Mouse (Mus musculus): Measurements from ENCODE around the gene Fam189a2. TPM values are rescaled to one million over a fixed set of nuclear protein-coding genes. Genes with fewer than 3 reads are reported as not detected.

The Fam189a2 gene
- polyA plus RNA-seq, 1 experiment from 2014 or later: 0.95 TPM

DNA sequence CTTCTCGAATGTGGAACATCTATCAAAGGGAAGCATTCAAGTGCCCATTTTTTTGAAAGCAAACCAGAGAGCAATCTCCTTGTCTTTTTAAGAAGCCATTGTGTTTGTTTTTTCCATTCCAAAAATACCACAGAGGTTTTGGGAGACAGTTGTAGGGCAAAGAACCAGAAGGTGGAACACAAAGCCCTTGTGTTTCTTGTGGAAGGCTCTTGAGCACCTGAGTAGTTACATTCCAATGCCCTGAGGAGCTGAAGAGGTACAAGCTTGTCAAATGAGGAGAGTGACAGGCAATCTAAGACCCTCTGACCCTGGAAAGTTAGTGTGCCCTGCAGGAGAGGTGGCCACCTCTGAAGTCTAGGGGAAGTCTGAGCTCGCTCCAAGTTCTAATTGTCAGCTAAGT is 19.7 kb upstream of the Fam189a2 start:
- Histone ChIP-seq H3K4me2 (no peak overlapping the region), H3K27ac (no peak overlapping the region), H3K36me3 (no peaks in the 10 kb centered on the region), H3K9ac (no peak overlapping the region), H3K4me3 (no peak overlapping the region), H3K9me3 (no peaks in the 10 kb centered on the region), H3K27me3 (no peaks in the 10 kb centered on the region), H3K4me1 (peaks cover 4% of the 10 kb centered on the region; the same call in 1 of the 2 replicates)
- WGBS: 52% methylated on average over 2 of the region's 2 CpGs
- no peak for ATAC-seq (ENCODE audit: insufficient number of reproducible peaks, low FRiP score, low TSS enrichment, low read depth)

DNA sequence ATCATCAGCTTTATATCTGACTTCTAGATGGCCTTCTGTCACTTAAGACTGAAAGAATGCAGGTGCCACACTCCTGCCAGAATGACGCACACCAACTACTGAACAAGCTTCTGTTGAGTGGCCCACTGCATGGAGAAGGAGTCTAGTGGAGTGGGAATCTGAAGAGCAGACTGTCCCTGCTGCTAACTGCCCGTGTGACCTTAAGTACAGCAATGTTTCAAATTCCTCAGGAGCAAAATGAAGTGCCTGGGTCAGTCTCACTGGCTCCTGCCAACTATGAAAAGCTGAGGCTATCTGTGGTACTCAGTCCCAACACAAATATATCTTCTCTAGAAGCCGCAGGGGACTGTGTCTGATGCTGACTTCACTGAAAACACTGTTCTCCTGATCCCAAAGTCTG is 18.5 kb upstream of the Fam189a2 start:
- Histone ChIP-seq H3K27ac (no peak overlapping the region), H3K4me2 (no peak overlapping the region), H3K27me3 (no peaks in the 10 kb centered on the region), H3K36me3 (no peaks in the 10 kb centered on the region), H3K9ac (no peak overlapping the region), H3K4me1 (peaks cover 2% of the 10 kb centered on the region; the same call in 1 of the 2 replicates), H3K4me3 (no peak overlapping the region), H3K9me3 (no peaks in the 10 kb centered on the region)
- ATAC-seq (ENCODE audit: insufficient number of reproducible peaks, low FRiP score, low TSS enrichment, low read depth): no peak
- WGBS: 82% methylated on average over 3 of the region's 3 CpGs

DNA sequence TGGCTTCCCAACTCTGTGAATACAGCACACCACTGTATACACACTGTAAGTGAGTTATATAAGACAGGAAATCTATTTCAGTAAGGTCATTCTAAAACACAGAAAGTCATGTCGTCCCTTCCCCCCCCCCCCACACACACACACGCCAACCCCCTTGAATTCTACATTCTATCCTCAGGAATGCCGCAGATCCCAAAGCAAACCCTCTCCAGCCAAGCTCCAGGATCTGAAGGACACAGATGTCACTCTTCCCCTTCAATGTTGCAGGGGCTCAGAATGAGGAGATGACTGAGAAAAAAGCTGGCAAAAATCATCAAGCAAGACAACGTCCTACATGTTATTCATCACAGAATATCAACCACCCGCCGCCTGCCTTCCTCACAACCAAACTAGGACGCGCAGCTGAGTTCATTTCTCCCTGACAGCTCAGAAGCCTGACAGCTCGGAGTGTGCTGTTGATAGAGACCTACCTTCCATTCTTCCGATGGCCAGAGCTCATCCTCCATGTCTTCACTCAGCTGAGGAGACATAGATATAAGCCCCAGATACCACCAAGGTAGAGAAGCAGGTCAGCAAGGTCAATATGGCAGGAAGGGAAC is 15.7 kb upstream of the Fam189a2 start:
- H3K9ac ChIP-seq: no peak overlapping the region
- no peak overlapping the region for H3K27ac ChIP-seq
- WGBS: 82% methylated on average over 10 of the region's 10 CpGs
- no peak for ATAC-seq (ENCODE audit: insufficient number of reproducible peaks, low FRiP score, low TSS enrichment, low read depth)
- H3K27me3 ChIP-seq: no peaks in the 10 kb centered on the region
- no peak overlapping the region for H3K4me2 ChIP-seq
- no peaks in the 10 kb centered on the region for H3K4me1 ChIP-seq
- no peaks in the 10 kb centered on the region for H3K36me3 ChIP-seq
- no peak overlapping the region for H3K4me3 ChIP-seq
- H3K9me3 ChIP-seq: no peaks in the 10 kb centered on the region

DNA sequence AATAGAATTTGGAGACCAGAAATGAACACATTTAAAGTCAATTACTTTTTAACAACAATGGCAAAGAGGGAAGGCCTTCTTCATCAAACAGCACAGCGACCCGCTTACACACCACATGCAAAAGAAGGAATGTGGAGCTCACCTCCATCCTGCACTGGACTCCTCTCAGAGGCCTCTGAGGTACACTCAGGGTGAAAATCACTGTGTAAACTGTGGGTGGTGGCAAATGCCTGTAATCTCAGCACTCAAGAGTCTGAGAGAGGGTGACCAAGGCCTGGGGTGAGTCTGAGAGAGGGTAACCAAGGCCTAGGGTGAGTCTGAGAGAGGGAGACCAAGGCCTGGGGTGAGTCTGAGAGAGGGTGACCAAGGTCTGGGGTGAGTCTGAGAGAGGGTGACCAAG is 11.6 kb upstream of the Fam189a2 start:
- H3K4me1 ChIP-seq: no peaks in the 10 kb centered on the region
- H3K9me3 ChIP-seq: no peaks in the 10 kb centered on the region
- H3K4me3 ChIP-seq: no peak overlapping the region
- H3K27ac ChIP-seq: no peak overlapping the region
- WGBS: 92% methylated on average over 2 of the region's 2 CpGs
- no peak overlapping the region for H3K9ac ChIP-seq
- no peaks in the 10 kb centered on the region for H3K36me3 ChIP-seq
- H3K4me2 ChIP-seq: no peak overlapping the region
- ATAC-seq (ENCODE audit: insufficient number of reproducible peaks, low FRiP score, low TSS enrichment, low read depth): no peak
- no peaks in the 10 kb centered on the region for H3K27me3 ChIP-seq

DNA sequence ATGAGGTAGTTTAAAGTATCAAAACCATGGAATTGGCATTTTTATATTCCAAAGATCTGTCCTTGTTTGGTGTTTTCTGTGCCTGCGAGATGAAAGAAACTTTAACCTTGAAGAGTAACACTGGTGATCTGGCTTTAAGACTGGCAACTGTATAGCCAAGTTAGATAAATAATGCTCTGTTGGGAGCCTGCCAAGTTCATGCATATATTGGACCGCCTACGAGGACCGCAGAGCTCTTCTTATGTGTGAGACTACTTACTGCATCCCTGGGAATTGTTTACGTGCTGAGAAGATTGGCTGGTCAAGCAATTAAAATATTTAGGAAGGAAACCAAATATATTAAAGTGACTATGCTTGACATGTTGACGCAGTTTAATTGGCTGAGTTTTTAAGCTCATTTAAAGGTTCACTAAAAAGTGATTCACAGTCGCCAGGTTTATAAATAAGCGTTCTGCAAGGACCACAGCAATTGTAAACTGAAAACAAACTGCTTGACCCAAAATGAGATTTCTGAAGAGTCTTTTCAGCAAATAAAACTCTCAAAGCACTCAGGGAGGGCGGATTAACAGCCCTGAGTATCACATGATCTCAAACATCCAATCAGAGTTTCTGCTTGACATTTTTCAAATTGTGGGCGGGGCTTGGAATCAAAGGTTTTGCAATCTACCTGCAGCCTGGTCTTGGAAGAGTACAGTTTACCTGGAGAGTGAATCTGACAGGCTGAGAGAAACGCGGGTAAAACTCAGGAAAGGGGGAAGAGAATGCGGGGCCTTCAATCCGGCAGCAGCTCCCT is 8.4 kb upstream of the Fam189a2 start:
- Histone ChIP-seq H3K4me2 (no peak overlapping the region), H3K4me3 (no peak overlapping the region), H3K27me3 (no peaks in the 10 kb centered on the region), H3K9ac (no peak overlapping the region), H3K27ac (no peak overlapping the region), H3K9me3 (no peaks in the 10 kb centered on the region), H3K36me3 (no peaks in the 10 kb centered on the region), H3K4me1 (no peaks in the 10 kb centered on the region)
- whole genome bisulfite sequencing: 54% methylated on average over 14 of the region's 14 CpGs
- ATAC-seq (ENCODE audit: insufficient number of reproducible peaks, low FRiP score, low TSS enrichment, low read depth): no peak

DNA sequence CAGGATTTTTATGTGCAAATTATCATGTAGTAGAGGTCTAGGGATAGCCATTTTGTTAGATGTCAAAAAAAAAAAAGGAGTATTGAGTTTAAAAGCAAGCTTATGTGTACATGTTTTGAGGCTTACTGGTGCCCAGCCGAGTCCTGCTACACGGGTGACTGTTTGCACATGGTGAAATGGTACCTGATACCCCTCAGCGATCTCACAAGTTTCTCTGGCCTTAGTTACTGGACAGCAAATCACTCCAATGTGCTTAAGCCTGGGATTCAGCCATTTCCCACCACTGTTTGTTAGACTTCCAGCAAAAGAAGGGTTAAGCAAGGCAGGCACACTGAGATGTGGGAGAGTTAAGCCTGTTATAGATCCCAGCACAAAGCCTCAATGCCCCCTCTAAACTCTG is 3.5 kb upstream of the Fam189a2 start:
- Histone ChIP-seq H3K27ac (no peak overlapping the region), H3K4me2 (no peak overlapping the region), H3K4me1 (peaks cover 16% of the 10 kb centered on the region), H3K9me3 (no peaks in the 10 kb centered on the region), H3K27me3 (peaks cover 37% of the 10 kb centered on the region), H3K4me3 (no peak overlapping the region), H3K36me3 (no peaks in the 10 kb centered on the region), H3K9ac (no peak overlapping the region)
- WGBS: 59% methylated on average over 3 of the region's 3 CpGs
- no peak for ATAC-seq (ENCODE audit: insufficient number of reproducible peaks, low FRiP score, low TSS enrichment, low read depth)

DNA sequence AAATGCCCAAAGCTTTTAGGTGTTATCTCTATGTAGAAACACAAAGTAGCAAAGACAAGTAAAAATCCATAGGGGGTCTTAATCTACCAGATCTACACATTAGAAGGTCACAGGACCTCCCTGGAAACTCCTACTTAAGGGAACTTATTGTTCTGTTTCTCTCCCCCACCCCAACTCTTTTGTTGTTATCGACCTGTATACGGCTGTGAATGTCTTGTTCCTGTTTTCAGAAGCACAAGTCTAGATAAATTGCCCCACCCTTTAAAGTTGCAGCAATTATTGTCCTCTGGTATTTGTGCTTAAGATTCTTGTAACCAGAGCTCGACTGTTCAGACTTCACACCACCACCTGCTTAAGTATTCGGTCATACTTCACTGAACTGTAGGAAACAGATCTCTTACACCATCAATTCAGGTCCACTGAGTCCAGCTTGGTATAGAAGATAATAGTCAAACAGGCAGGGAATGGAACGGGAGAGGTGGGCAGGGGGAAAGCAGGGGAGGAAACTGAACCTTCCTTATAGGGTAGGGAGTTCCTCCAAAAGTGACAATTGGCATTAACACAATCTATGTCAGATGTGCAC is 1.9 kb upstream of the Fam189a2 start:
- H3K36me3 ChIP-seq: no peaks in the 10 kb centered on the region
- WGBS: 56% methylated on average over 5 of the region's 5 CpGs

DNA sequence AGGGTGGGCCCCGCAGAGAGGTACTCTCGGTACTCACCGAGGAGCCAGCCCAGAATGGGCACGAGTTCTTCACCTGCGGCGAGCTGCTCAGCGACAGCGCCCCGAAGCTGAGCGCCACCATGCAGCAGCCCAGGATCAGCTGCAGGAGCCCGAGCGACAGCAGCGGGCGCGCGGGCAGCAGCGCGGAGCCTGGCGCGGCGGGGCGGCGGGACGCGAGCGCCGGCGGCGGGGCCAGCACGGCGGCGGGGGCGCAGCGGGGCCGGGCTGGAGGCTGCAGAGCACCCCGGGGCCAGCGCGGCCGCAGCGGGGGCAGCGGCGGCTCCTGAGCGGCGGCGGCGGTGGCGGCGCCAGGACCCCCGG is 328 bp downstream of the Fam189a2 start:
- 0 out of 2 replicates have a peak, but pooled peaks have one; percentile 54 for ATAC-seq (ENCODE audit: insufficient number of reproducible peaks, low FRiP score, low TSS enrichment, low read depth)
- peak overlapping the region; percentile 61 for H3K9ac ChIP-seq
- no peaks in the 10 kb centered on the region for H3K9me3 ChIP-seq
- no peak overlapping the region for H3K27ac ChIP-seq
- H3K36me3 ChIP-seq: no peaks in the 10 kb centered on the region
- H3K4me2 ChIP-seq: peak overlapping the region; percentile 91
- WGBS: under 1% methylated on average over 41 of the region's 49 CpGs
- peaks cover 16% of the 10 kb centered on the region for H3K4me1 ChIP-seq
- H3K27me3 ChIP-seq: peaks cover 51% of the 10 kb centered on the region
- H3K4me3 ChIP-seq: peak overlapping the region; percentile 61

More for the DNA sequence above, 1.9 kb upstream of the Fam189a2 start:
- Histone ChIP-seq H3K9ac (no peak overlapping the region), H3K4me1 (peaks cover 16% of the 10 kb centered on the region), H3K27me3 (peaks cover 47% of the 10 kb centered on the region), H3K27ac (no peak overlapping the region), H3K9me3 (no peaks in the 10 kb centered on the region), H3K4me2 (no peak overlapping the region), H3K4me3 (no peak overlapping the region)
- ATAC-seq (ENCODE audit: insufficient number of reproducible peaks, low FRiP score, low TSS enrichment, low read depth): no peak

DNA sequence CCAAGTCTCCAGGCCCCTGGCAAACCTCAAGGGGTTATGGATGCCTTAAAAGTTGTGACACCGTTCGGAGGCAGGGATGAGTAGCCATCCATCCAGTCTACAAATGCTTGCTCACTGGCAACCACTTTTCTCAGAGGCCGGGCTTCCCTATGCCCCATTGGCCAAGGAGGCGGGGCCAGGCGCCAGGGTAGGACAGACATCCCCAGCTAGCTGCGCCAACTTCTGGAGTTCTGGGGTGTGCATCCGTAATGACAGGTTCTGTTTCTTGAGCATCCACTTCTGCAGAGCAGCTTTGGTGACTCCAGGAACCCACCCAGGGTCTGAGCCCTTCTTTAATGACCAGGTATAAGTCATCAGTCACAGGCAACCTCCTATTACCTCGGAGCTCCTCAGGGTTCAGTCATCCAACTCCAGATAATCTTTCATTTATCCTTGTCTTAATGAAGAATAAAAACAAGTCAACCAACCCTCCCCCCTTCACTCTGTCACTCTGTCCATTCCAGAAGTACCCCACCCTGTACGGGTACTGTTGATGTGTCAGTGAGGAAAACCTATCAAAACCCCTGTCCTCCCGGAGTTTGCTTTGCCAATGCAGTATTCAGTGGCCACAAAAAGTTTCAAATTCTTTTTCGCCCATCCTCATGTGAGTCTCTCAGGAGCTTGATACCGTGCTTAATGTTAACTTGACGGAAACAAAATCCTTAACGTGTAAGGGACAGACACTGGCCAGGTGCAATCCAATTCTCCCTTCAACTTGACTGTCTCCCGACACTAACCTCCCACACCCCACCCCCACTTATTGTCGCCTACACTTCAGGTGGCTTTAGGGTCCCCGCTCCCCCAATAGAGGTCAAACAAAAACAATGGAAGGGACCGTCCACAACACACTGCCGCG is 956 bp downstream of the Fam189a2 start:
- Histone ChIP-seq H3K27ac (no peak overlapping the region), H3K36me3 (no peaks in the 10 kb centered on the region), H3K9me3 (no peaks in the 10 kb centered on the region), H3K4me2 (peak overlapping the region; percentile 91), H3K9ac (peak overlapping the region; percentile 61), H3K4me1 (peaks cover 16% of the 10 kb centered on the region), H3K4me3 (peak overlapping the region; percentile 61), H3K27me3 (peaks cover 53% of the 10 kb centered on the region)
- 14% methylated on average over 20 of the region's 20 CpGs for WGBS
- no peak for ATAC-seq (ENCODE audit: insufficient number of reproducible peaks, low FRiP score, low TSS enrichment, low read depth)

DNA sequence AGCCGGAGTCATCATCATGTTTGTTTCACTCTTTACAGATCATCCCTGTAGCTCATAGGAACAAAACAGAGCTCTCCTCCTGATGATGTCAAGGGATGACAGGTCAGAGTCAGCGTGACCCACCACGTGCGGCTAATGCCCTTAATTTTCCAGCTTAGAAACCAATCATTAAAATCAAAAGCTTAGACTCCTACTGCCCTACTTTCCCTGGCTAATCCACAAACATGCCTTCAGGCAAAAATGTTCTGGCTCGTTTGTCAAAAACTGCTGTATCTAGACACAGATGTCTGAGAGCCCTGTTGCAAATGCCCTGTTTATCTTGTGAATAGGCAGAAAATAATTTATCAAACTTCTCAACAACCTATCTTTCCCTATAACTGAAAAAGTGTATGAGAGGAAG is 4.9 kb downstream of the Fam189a2 start:
- Histone ChIP-seq H3K9ac (no peak overlapping the region), H3K27ac (no peak overlapping the region), H3K9me3 (no peaks in the 10 kb centered on the region), H3K4me2 (no peak overlapping the region), H3K4me3 (no peak overlapping the region), H3K36me3 (no peaks in the 10 kb centered on the region), H3K27me3 (peaks cover 31% of the 10 kb centered on the region), H3K4me1 (peaks cover 11% of the 10 kb centered on the region)
- no peak for ATAC-seq (ENCODE audit: insufficient number of reproducible peaks, low FRiP score, low TSS enrichment, low read depth)
- 42% methylated on average over 5 of the region's 5 CpGs for WGBS

DNA sequence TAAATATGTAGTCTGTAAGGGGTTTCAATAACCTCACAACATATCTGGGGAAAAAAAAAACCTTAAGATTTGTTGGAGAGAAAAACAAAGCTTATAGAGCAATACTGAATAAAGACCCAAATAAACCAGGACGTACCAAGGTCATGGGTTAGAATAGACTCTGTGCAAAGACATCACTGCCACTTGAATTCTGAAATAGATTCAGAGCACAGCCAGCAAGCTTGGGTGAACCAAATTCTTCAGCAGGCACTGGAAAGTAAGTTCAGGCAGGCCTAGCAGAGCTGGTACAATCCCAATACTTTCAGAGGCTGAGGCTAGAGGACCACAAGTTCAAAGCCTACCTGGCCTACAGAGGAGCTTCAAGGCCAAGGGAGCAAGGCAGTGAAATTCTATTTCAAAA is 6.2 kb downstream of the Fam189a2 start:
- no peak overlapping the region for H3K4me2 ChIP-seq
- WGBS: 92% methylated on average over 1 of the region's 1 CpGs
- H3K27ac ChIP-seq: no peak overlapping the region
- peaks cover 19% of the 10 kb centered on the region for H3K27me3 ChIP-seq
- no peaks in the 10 kb centered on the region for H3K36me3 ChIP-seq
- peaks cover 2% of the 10 kb centered on the region; the same call in 1 of the 2 replicates for H3K4me1 ChIP-seq
- H3K4me3 ChIP-seq: no peak overlapping the region
- H3K9me3 ChIP-seq: no peaks in the 10 kb centered on the region
- ATAC-seq (ENCODE audit: insufficient number of reproducible peaks, low FRiP score, low TSS enrichment, low read depth): no peak
- no peak overlapping the region for H3K9ac ChIP-seq
